Mouse (Mus musculus): Measurements from ENCODE around the gene Prss36. TPM values are rescaled to one million over a fixed set of nuclear protein-coding genes. Genes with fewer than 3 reads are reported as not detected.
A peak's percentile ranks its signal among the peaks of the same experiment; 100 is the strongest.

Prss36 gene
- total RNA-seq, 2 experiments from 2014 or later = 6.1 to 7.1 TPM

GRCm38 (mm10) chr7:127935028-127935722 is 11.3 kb downstream of the Prss36 start:
- DNase-seq (ENCODE audit: low spot score) = peak; percentile 97

- DNase-seq (ENCODE audit: low spot score) = no peak
Observed at GRCm38 (mm10) chr7:127934075-127934474, 12.4 kb downstream of the Prss36 start.

GRCm38 (mm10) chr7:127932273-127933031 is 14.1 kb downstream of the Prss36 start:
- DNase-seq (ENCODE audit: low spot score) = no peak

- no peak for DNase-seq (ENCODE audit: low spot score)
Observed at GRCm38 (mm10) chr7:127931351-127932135, 15.0 kb downstream of the Prss36 start.

GRCm38 (mm10) chr7:127930636-127931035 is 15.9 kb downstream of the Prss36 start:
- no peak for DNase-seq (ENCODE audit: low spot score)

GRCm38 (mm10) chr7:127929923-127930322 is 16.6 kb downstream of the Prss36 start, which contains the start of gene Prss8:
Gene Prss8 (minus strand): TSS chr7:127930104.
- DNase-seq (ENCODE audit: low spot score) = no peak

- no peak for DNase-seq (ENCODE audit: low spot score)
Observed at GRCm38 (mm10) chr7:127928596-127928995, 17.9 kb downstream of the Prss36 start.

GRCm38 (mm10) chr7:127927726-127928125 is 18.8 kb downstream of the Prss36 start:
- no peak for DNase-seq (ENCODE audit: low spot score)

- no peak for DNase-seq (ENCODE audit: low spot score)
Observed at GRCm38 (mm10) chr7:127926846-127927245, 19.7 kb downstream of the Prss36 start.

GRCm38 (mm10) chr7:127926066-127926465 is 20.5 kb downstream of the Prss36 start:
- no peak for DNase-seq (ENCODE audit: low spot score)

- no peak for DNase-seq (ENCODE audit: low spot score)
Observed at GRCm38 (mm10) chr7:127925252-127925651, 21.3 kb downstream of the Prss36 start.

- no peak for DNase-seq (ENCODE audit: low spot score)
Observed at GRCm38 (mm10) chr7:127923714-127924113, 22.8 kb downstream of the Prss36 start.

- no peak for DNase-seq (ENCODE audit: low spot score)
Observed at GRCm38 (mm10) chr7:127922451-127923275, 23.9 kb downstream of the Prss36 start.

- no peak for DNase-seq (ENCODE audit: low spot score)
Observed at GRCm38 (mm10) chr7:127921516-127921915, 25.0 kb downstream of the Prss36 start.

- no peak for DNase-seq (ENCODE audit: low spot score)
Observed at GRCm38 (mm10) chr7:127919290-127919689, 27.2 kb downstream of the Prss36 start.

- no peak for DNase-seq (ENCODE audit: low spot score)
Observed at GRCm38 (mm10) chr7:127918203-127918602, 28.3 kb downstream of the Prss36 start.

- no peak for DNase-seq (ENCODE audit: low spot score)
Observed at GRCm38 (mm10) chr7:127915293-127915692, 31.2 kb downstream of the Prss36 start.

- DNase-seq (ENCODE audit: low spot score) = no peak
Observed at GRCm38 (mm10) chr7:127912938-127913337, 33.6 kb downstream of the Prss36 start.

- peak; percentile 90 for DNase-seq (ENCODE audit: low spot score)
Observed at GRCm38 (mm10) chr7:127912190-127912871, 34.2 kb downstream of the Prss36 start, which contains the start of gene Kat8. Gene Kat8 (plus strand): TSS chr7:127912516.

GRCm38 (mm10) chr7:127908656-127909055 is 37.9 kb downstream of the Prss36 start:
- peak; percentile 68 for DNase-seq (ENCODE audit: low spot score)
